Mouse (Mus musculus) thymus, postnatal 36 days (tissue): Measurements from ENCODE around the gene Tmem269.

ENCODE experiments used
- DNase-seq, 2 experiments: peaks; one replicate each; pipeline ENCODE4 v3.0.0; 2022; ENCODE audit warnings: mixed read lengths in 2 of 2

The Tmem269 gene

GRCm38 (mm10) chr4:119177702-119178101 lies 40.3 kb downstream of the Tmem269 start:
- DNase-seq, result no peak

- DNase-seq, result peak; percentile 93 to 95
Measured at GRCm38 (mm10) chr4:119173851-119174453, 44.1 kb downstream of the Tmem269 start, which contains the start of gene Zfp691. Gene Zfp691, minus strand, starts transcription at chr4:119174195.

DNA sequence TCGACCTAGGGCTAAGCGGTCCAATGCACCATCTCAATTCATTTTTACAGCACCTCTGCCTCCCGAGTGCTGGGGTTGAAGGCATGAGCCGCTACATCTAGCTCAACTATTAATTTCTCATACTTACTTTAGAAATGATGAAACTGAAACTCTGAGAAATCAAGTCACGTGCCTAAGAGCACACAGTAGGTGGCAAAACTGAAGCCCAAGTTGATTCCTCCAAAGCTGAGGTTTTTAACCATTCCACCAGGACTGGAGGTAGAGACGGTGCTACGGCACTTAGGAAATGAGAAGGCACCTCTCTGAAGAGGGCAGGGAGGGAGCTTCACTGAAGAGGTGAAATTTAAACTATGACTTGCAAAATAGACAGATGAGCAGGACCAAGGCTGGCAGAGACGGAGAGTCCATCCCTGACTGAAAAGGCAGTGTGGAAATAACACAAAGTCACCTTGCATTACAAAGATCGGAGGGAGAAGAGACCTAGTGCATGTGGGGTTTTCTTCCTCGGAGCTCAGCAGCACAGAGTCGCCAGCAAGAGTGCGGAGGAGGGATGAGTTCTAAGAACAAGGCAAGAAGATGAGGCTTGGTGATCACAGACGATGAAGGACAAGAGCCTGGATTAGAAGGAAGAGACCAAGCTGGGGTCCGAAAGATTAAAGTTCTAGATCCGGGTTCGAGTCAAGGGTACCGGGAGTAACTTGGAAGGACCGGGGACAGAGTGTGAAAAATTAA lies 44.9 kb downstream of the Tmem269 start:
- no peak for DNase-seq

DNA sequence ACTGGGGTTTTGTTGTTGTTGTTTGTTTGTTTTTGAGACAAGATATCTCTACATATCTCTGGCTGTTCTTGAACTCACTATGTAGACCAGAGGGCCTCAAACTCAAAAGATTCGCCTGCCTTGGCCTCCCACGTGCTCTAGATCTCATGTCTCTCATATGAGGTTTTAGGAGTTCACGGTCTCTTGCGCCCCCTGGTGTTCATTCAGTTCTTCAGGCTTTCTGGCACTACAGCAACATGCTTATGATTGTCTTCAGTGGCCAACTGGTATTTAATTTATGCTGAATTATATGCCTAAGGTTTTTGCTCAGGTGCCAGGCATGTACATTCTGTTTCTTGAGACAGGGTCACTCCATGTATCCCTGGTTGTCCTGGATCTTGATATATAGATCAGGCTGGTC lies 50.4 kb downstream of the Tmem269 start:
- DNase-seq, result peak; percentile 72 to 76

- DNase-seq, result no peak
Measured at GRCm38 (mm10) chr4:119167068-119167467, 50.9 kb downstream of the Tmem269 start.

- DNase-seq, result no peak
Measured at GRCm38 (mm10) chr4:119165916-119166315, 52.1 kb downstream of the Tmem269 start.

DNA sequence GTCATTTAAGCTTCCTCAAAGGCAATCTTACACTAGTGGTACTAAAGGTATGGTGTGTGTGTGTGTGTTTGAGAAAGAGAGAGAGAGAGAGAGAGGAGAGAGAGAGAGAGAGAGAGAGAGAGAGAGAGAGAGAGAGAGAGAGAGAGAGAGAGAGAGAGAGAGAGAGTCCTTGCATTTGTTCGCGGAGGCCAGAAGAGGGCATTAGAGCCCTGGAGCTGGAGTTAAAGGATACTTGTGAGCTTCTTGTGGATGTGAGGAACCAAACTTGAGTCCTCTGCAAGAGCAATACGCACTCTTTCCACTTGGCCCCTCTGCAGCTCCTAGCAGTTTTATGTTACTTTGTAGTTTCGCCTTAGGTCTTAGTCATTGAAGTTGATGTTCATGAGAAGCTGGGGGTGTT lies 55.0 kb downstream of the Tmem269 start:
- no peak for DNase-seq

DNA sequence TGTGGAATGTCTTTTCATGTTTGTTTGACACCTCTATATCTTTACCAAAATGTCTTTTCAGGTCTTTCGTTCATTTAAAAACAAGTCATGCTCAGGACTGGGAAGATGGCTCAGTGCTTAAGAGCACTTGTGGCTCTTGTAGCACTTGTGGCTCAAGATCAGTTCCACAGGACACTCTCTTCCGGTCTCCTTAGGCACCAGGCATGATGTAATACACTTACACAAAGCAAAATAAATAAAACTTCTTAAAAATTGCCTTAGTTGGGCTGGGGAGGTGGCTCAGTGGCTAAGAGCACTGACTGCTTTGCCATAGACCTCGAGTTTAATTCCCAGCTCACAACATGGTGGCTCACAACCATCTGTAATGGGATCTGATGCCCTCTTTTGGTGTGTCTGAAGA lies 56.7 kb downstream of the Tmem269 start:
- DNase-seq, result no peak

DNA sequence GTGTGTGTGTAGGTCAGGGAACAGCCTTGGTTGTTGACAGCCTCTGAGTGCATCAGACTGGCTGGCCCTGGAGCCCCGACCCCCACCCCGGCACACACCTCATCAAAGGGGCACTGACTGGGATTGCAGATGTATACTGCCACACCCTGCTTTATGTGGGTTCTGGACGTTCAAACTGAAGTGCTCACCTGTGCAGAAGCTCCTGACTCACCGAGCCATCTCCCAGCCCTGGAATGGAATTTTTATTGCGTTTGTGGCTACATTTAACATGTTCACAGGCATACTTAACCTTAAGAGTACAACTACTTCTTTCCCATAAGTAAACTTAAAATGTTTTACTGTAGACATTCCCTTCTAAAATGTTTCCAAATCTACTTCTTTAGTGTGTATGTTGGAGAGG lies 60.1 kb downstream of the Tmem269 start:
- DNase-seq, result no peak

DNA sequence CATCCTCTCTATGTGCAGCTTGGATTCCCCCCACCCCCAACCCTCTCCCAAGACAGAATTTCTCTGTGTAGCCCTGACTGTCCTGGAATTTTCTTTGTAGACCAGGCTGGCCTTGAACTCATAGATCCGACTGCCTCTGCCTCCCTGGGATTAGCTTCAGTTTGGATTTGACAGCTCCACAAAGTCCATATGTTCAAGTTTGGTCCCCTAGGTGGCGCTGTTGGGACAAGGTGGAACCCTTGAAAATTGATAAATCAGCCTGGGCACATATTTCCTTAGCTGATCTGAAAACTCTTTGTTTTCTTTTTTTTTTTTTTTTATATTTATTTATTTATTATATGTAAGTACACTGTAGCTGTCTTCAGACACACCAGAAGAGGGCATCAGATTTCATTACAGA lies 60.8 kb downstream of the Tmem269 start:
- peak; percentile 35 to 53 for DNase-seq
